Mouse (Mus musculus) liver, postnatal 0 days (tissue): ENCODE measurements around the gene Mafg. TPM values are rescaled to one million over a fixed set of nuclear protein-coding genes. Genes with fewer than 3 reads are reported as not detected.

Source experiments
- ATAC-seq: fragments of 200-750 bp; cut with Nextera tagmentation; 2 replicates; pipeline ENCODE4 v1.8.0; 2017; ENCODE audit warnings: mild to moderate bottlenecking, moderate library complexity
- DNase-seq: peaks from one replicate; pipeline ENCODE4 v3.0.0-alpha.2; 2016
- H3K27ac ChIP-seq: fragments of 300-500 bp; sonication (generic); 2 replicates; pipeline ENCODE4 v1.5.1; 2014; ENCODE audit warnings: antibody characterized with exemption, moderate library complexity, mild to moderate bottlenecking, low read depth
- H3K27me3 ChIP-seq: fragments of 300-500 bp; sonication (generic); 2 replicates; pipeline ENCODE4 v1.6.1; 2014; ENCODE audit warnings: low read length, control low read depth, mixed read lengths; ENCODE audit not compliant: insufficient read depth
- H3K36me3 ChIP-seq: fragments of 300-500 bp; sonication (generic); replicated peaks from 2 replicates; pipeline ENCODE4 v1.6.1; 2014; ENCODE audit warnings: mild to moderate bottlenecking, control low read depth, low read length, moderate library complexity, mixed read lengths; ENCODE audit not compliant: insufficient read depth
- H3K4me1 ChIP-seq: fragments of 300-500 bp; sonication (generic); 2 replicates; pipeline ENCODE4 v1.6.1; 2014; ENCODE audit warnings: antibody characterized with exemption, mild to moderate bottlenecking, control low read depth; ENCODE audit not compliant: insufficient read depth
- H3K4me2 ChIP-seq: fragments of 300-500 bp; sonication (generic); 2 replicates; pipeline ENCODE4 v1.6.1; 2014; ENCODE audit warnings: low read depth, mild to moderate bottlenecking, low read length, moderate library complexity, mixed read lengths
- H3K4me3 ChIP-seq: fragments of 300-500 bp; sonication (generic); 2 replicates; pipeline ENCODE4 v1.5.1; 2014; ENCODE audit warnings: low read depth, low read length
- H3K9ac ChIP-seq: fragments of 300-500 bp; sonication (generic); replicated peaks from 2 replicates; pipeline ENCODE4 v1.6.1; 2014; ENCODE audit warnings: mild to moderate bottlenecking, moderate library complexity
- H3K9me3 ChIP-seq: fragments of 300-500 bp; sonication (generic); 2 replicates; pipeline ENCODE4 v1.6.1; 2016; ENCODE audit warnings: mild to moderate bottlenecking, control low read depth, low read length, mixed read lengths
- CTCF ChIP-seq: sonication (generic); IDR thresholded peaks from 2 replicates; pipeline ENCODE4 v1.5.1; 2016; ENCODE audit warnings: antibody characterized with exemption, low read depth
- EP300 ChIP-seq: IDR thresholded peaks from 2 replicates; pipeline ENCODE4 v1.6.1; 2016; ENCODE audit warnings: antibody characterized with exemption, low read depth, mild to moderate bottlenecking
- WGBS: fragments of 180-500 bp; shearing (Covaris S2); extraction: QIAGEN DNeasy Blood & Tissue Kit; methylation state at CpG from one replicate; pipeline ENCODE4 v1.1.7; 2014; ENCODE audit not compliant: insufficient replicate concordance; 5-methylcytosine and 5-hydroxymethylcytosine counted together
- microRNA-seq: library from miRNA; unstranded; fragments of <30 nt; microRNA quantifications from one replicate; pipeline ENCODE4, GENCODE M21; 2016
- polyA plus RNA-seq: library from polyadenylated mRNA; unstranded; fragments of >200 nt; fragmentation: Nextera tagmentation; extraction: Ambion mirVana; gene quantifications from 2 replicates; pipeline ENCODE4 v1.2.1, GENCODE M21; 2015

The Mafg gene
- polyA plus RNA-seq, 1 experiment from 2014 or later, result 35.8 TPM

GRCm38 (mm10) chr11:120577211-120578023, 56.0 kb downstream of the Mafg start:
- H3K4me1 ChIP-seq, result peaks cover 47% of the 10 kb centered on the region
- H3K4me3 ChIP-seq, result peak overlapping the region; percentile 31
- 74% methylated on average over 7 of the region's 7 CpGs for WGBS

DNA sequence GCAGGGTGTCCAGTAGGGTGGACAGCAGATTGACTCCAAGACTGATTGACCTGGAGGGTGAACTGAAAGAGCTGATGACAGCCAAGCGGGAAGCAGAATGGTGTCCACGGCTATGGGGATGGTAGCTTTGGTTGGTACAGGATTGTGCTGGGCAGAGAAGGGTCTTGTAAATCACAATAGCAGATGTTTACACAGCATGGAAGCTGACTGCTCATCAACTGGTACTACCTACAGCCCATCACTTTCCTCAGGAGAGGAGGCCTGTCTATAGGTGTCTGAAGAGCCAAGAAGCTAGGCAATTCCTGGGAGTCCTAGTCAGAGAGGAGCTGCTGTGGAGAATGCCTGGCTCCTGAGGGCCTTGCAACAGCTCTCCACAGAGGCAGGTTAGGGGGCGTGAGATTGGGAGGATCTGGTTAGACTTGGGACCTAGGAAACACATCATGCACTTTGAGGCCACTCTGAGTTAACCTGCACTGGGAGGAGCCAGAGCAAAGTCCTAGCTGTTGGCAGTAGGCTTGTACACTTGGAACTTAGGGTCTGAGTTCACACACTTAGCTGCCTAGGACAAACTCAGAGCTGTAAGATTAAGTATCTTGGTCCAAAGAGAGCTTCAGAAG, 56.9 kb downstream of the Mafg start:
- ATAC-seq (peak; percentile 14), DNase-seq (peak; percentile 64)
- Histone ChIP-seq H3K4me2 (peak overlapping the region; percentile 66), H3K9ac (peak overlapping the region; percentile 56), H3K9me3 (no peaks in the 10 kb centered on the region), H3K27me3 (no peaks in the 10 kb centered on the region), H3K36me3 (peaks cover 24% of the 10 kb centered on the region), H3K4me3 (peak overlapping the region; percentile 31; the same call in 1 of the 2 replicates), H3K4me1 (peaks cover 44% of the 10 kb centered on the region), H3K27ac (peak overlapping the region; percentile 97)
- TF ChIP-seq CTCF, result no peak
- TF ChIP-seq EP300, result peak; percentile 88
- WGBS, result 76% methylated on average over 3 of the region's 3 CpGs

More at GRCm38 (mm10) chr11:120577211-120578023, 56.0 kb downstream of the Mafg start:
- peak overlapping the region; percentile 66 for H3K4me2 ChIP-seq
- ATAC-seq, result no peak
- peak overlapping the region; percentile 97 for H3K27ac ChIP-seq
- H3K36me3 ChIP-seq, result peaks cover 24% of the 10 kb centered on the region
- no peak for DNase-seq
- no peaks in the 10 kb centered on the region for H3K27me3 ChIP-seq
- no peaks in the 10 kb centered on the region for H3K9me3 ChIP-seq
- H3K9ac ChIP-seq, result peak overlapping the region; percentile 59
- TF ChIP-seq EP300 (no peak), CTCF (peak; percentile 60)

DNA sequence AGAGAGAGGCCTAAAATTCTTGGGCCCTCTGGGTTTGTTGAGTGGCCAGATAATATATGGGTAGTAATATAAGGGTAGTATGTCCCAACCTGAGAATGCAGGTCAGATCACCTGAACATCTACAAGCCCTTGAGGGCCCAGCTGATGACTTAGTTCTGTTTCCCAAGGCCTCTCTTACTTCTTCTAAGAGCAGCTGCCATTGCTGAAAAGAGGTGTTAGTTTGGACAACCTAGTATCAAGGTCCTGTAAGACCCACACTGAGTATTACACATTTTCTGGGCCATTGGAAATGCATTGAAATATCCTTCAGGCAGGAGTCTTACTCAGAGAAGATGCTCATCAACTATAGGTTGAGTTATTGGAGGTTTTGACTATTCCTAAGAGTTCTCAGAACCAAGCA, 57.5 kb downstream of the Mafg start:
- no peaks in the 10 kb centered on the region for H3K9me3 ChIP-seq
- ATAC-seq (no peak), DNase-seq (no peak)
- peak overlapping the region; percentile 97 for H3K27ac ChIP-seq
- H3K9ac ChIP-seq, result no peak overlapping the region; the same call in 1 of the 2 replicates
- no peak overlapping the region for H3K4me2 ChIP-seq
- peaks cover 50% of the 10 kb centered on the region for H3K4me1 ChIP-seq
- H3K36me3 ChIP-seq, result peaks cover 28% of the 10 kb centered on the region
- H3K4me3 ChIP-seq, result no peak overlapping the region
- TF ChIP-seq CTCF (no peak), EP300 (no peak)
- no peaks in the 10 kb centered on the region for H3K27me3 ChIP-seq

Small RNA genes lying within 50 kb of the gene (microRNA-seq; reads per million reads assigned to microRNA genes)
- 2.0 reads per million for gene Mir6936

Other genes starting within 250 kb of the Mafg start
- 12.5 and 12.8 TPM in 2 replicates for gene Nploc4, start 195.9 kb downstream of the Mafg start, polyA plus RNA-seq
- gene Tspan10, start 191.0 kb downstream of the Mafg start, polyA plus RNA-seq, result not detected in 2 replicates
- gene Pde6g, start 180.1 kb downstream of the Mafg start, polyA plus RNA-seq, result 0.20 TPM in 1 of 2 replicates, not detected in the other
- gene Oxld1, start 175.5 kb downstream of the Mafg start, polyA plus RNA-seq, result 18.9 and 19.0 TPM in 2 replicates
- gene Ccdc137, start 175.5 kb downstream of the Mafg start, polyA plus RNA-seq, result 9.0 and 11.7 TPM in 2 replicates
- gene Arl16, start 166.0 kb downstream of the Mafg start, polyA plus RNA-seq, result 11.9 and 13.5 TPM in 2 replicates
- gene Mrpl12, start 149.0 kb downstream of the Mafg start, polyA plus RNA-seq, result 133 and 139 TPM in 2 replicates
- gene Slc25a10, start 141.8 kb downstream of the Mafg start, polyA plus RNA-seq, result 96.7 and 99.7 TPM in 2 replicates
- gene Gcgr, start 102.9 kb downstream of the Mafg start, polyA plus RNA-seq, result 58.5 and 66.9 TPM in 2 replicates
- 59.2 and 61.0 TPM in 2 replicates for gene Mcrip1, start 83.9 kb downstream of the Mafg start, polyA plus RNA-seq
- gene Ppp1r27, start 82.5 kb downstream of the Mafg start, polyA plus RNA-seq, result 0.19 and 1.5 TPM in 2 replicates
- 683 and 697 TPM in 2 replicates for gene P4hb, start 60.3 kb downstream of the Mafg start, polyA plus RNA-seq
- 148 and 156 TPM in 2 replicates for gene Arhgdia, start 52.0 kb downstream of the Mafg start, polyA plus RNA-seq
- gene Alyref, start 35.2 kb downstream of the Mafg start, polyA plus RNA-seq, result 162 and 168 TPM in 2 replicates
- gene Anapc11, start 35.2 kb downstream of the Mafg start, polyA plus RNA-seq, result 46.1 and 47.5 TPM in 2 replicates
- 20.9 and 22.2 TPM in 2 replicates for gene Npb, start 25.1 kb downstream of the Mafg start, polyA plus RNA-seq
- 217 and 222 TPM in 2 replicates for gene Pcyt2, start 15.7 kb downstream of the Mafg start, polyA plus RNA-seq
- gene Sirt7, start 8.4 kb downstream of the Mafg start, polyA plus RNA-seq, result 34.3 TPM in 2 replicates
- 1.5 and 1.7 TPM in 2 replicates for gene Pycr1, start 10.2 kb upstream of the Mafg start, polyA plus RNA-seq
- 0.26 and 0.50 TPM in 2 replicates for gene Myadml2, start 14.6 kb upstream of the Mafg start, polyA plus RNA-seq
- gene Notum, start 27.6 kb upstream of the Mafg start, polyA plus RNA-seq, result 0.15 and 0.29 TPM in 2 replicates
- 56.8 and 57.1 TPM in 2 replicates for gene Aspscr1, start 39.4 kb upstream of the Mafg start, polyA plus RNA-seq
- 81.0 and 88.0 TPM in 2 replicates for gene Cenpx, start 80.1 kb upstream of the Mafg start, polyA plus RNA-seq
- gene Lrrc45, start 80.3 kb upstream of the Mafg start, polyA plus RNA-seq, result 5.1 and 5.4 TPM in 2 replicates
- 0.36 and 0.38 TPM in 2 replicates for gene Rac3, start 87.9 kb upstream of the Mafg start, polyA plus RNA-seq
- gene Dcxr, start 93.7 kb upstream of the Mafg start, polyA plus RNA-seq, result 118 and 141 TPM in 2 replicates
- gene Cbr2, start 98.5 kb upstream of the Mafg start, polyA plus RNA-seq, result 0.26 and 0.94 TPM in 2 replicates
- gene Hmga1b, start 129.2 kb upstream of the Mafg start, polyA plus RNA-seq, result 1.6 and 2.3 TPM in 2 replicates
- gene Rfng, start 150.6 kb upstream of the Mafg start, polyA plus RNA-seq, result 6.2 and 6.3 TPM in 2 replicates
- 50.8 and 51.9 TPM in 2 replicates for gene Gps1, start 150.7 kb upstream of the Mafg start, polyA plus RNA-seq
- 43.8 and 46.8 TPM in 2 replicates for gene Dus1l, start 162.8 kb upstream of the Mafg start, polyA plus RNA-seq
- gene Fasn, start 190.9 kb upstream of the Mafg start, polyA plus RNA-seq, result 3.8 and 3.9 TPM in 2 replicates